Mouse (Mus musculus) CH12.LX (cell line): Measurements from ENCODE around the gene Errfi1. TPM values are rescaled to one million over a fixed set of nuclear protein-coding genes. Genes with fewer than 3 reads are reported as not detected.

Experiments used
- DNase-seq: peaks from one replicate; pipeline ENCODE4 v3.0.0-alpha.2; 2013; ENCODE audit errors: extremely low read depth
- H3K27ac ChIP-seq: 2 replicates; pipeline ENCODE4 v1.5.1; 2012; ENCODE audit warnings: low read depth, mild to moderate bottlenecking, control low read depth, moderate library complexity; ENCODE audit not compliant: insufficient read depth
- H3K27me3 ChIP-seq: replicated peaks from 2 replicates; pipeline ENCODE3; 2012; ENCODE audit warnings: inconsistent platforms
- H3K36me3 ChIP-seq, 2 experiments: replicated peaks in 1 of 2; 2 replicates each; pipeline versions ENCODE3 to v1.6.1; 2012; ENCODE audit warnings: inconsistent platforms in 1 of 2, low read length in 1 of 2, mild to moderate bottlenecking in 1 of 2, mixed read lengths in 1 of 2, moderate library complexity in 1 of 2; ENCODE audit not compliant: control insufficient read depth in 1 of 2, insufficient read depth in 1 of 2
- H3K4me1 ChIP-seq, 2 experiments: 2 replicates each; pipeline ENCODE4 v1.6.1; 2012; ENCODE audit warnings: inconsistent platforms in 1 of 2, moderate library complexity in 1 of 2; ENCODE audit not compliant: insufficient read depth in 2 of 2, control insufficient read depth in 1 of 2
- H3K4me2 ChIP-seq: 2 replicates; pipeline ENCODE4 v1.6.1; 2012; ENCODE audit warnings: low read depth, mild to moderate bottlenecking, control low read depth; ENCODE audit not compliant: poor library complexity, insufficient read depth, severe bottlenecking
- H3K4me3 ChIP-seq, 3 experiments: fragments of 150-350 bp in 1 of 3; sonication (generic) in 1 of 3; replicated peaks in 1 of 3; 2 replicates each; pipeline versions ENCODE3 to v1.5.1; 2011 to 2012; ENCODE audit warnings: low read depth in 2 of 3, low read length in 2 of 3, mild to moderate bottlenecking in 2 of 3, moderate library complexity in 2 of 3, control low read depth in 1 of 3, improper control_type of control experiment in 1 of 3, inconsistent platforms in 1 of 3, mixed read lengths in 1 of 3; ENCODE audit not compliant: poor library complexity in 1 of 3
- H3K79me2 ChIP-seq: replicated peaks from 2 replicates; pipeline ENCODE4 v1.6.1; 2012; ENCODE audit warnings: mild to moderate bottlenecking, moderate library complexity; ENCODE audit not compliant: control insufficient read depth, poor library complexity, insufficient read depth, severe bottlenecking; ENCODE audit errors: extremely low read depth
- H3K9ac ChIP-seq: 2 replicates; pipeline ENCODE4 v1.6.1; 2012; ENCODE audit warnings: low read depth, mild to moderate bottlenecking, control low read depth, moderate library complexity; ENCODE audit not compliant: insufficient read depth
- H3K9me3 ChIP-seq: replicated peaks from 2 replicates; pipeline ENCODE3; 2012; ENCODE audit warnings: low read length, inconsistent platforms, mixed read lengths
- BHLHE40 ChIP-seq: IDR thresholded peaks from 2 replicates; pipeline ENCODE4 v1.6.1; 2011; ENCODE audit warnings: mild to moderate bottlenecking, low read depth, low read length, improper control_type of control experiment
- CHD1 ChIP-seq: IDR thresholded peaks from 2 replicates; pipeline ENCODE4 v1.6.1; 2012; ENCODE audit warnings: low read depth, low read length, improper control_type of control experiment, inconsistent platforms
- E2F4 ChIP-seq: IDR thresholded peaks from 2 replicates; pipeline ENCODE4 v1.6.1; 2011; ENCODE audit warnings: low read depth, low read length, improper control_type of control experiment; ENCODE audit not compliant: insufficient replicate concordance
- EP300 ChIP-seq: IDR thresholded peaks from 2 replicates; pipeline ENCODE4 v1.6.1; 2011; ENCODE audit warnings: low read length, improper control_type of control experiment
- KAT2A ChIP-seq: IDR thresholded peaks from 2 replicates; pipeline ENCODE4 v1.6.1; 2012; ENCODE audit warnings: low read length, improper control_type of control experiment, inconsistent platforms; ENCODE audit not compliant: insufficient replicate concordance
- MXI1 ChIP-seq: IDR thresholded peaks from 2 replicates; pipeline ENCODE4 v1.6.1; 2011; ENCODE audit warnings: mild to moderate bottlenecking, low read depth, low read length, improper control_type of control experiment
- MYC ChIP-seq: IDR thresholded peaks from 2 replicates; pipeline ENCODE4 v1.6.1; 2011; ENCODE audit warnings: low read depth, mild to moderate bottlenecking, improper control_type of control experiment, low read length
- NELFE ChIP-seq: IDR thresholded peaks from 2 replicates; pipeline ENCODE4 v1.6.1; 2011; ENCODE audit warnings: low read depth, low read length, improper control_type of control experiment
- NRF1 ChIP-seq: IDR thresholded peaks from 2 replicates; pipeline ENCODE4 v1.6.1; 2014; ENCODE audit warnings: low read depth, mild to moderate bottlenecking, inconsistent platforms, low read length, improper control_type of control experiment, moderate library complexity
- RAD21 ChIP-seq: IDR thresholded peaks from 2 replicates; pipeline ENCODE4 v1.6.1; 2011; ENCODE audit warnings: low read depth, mild to moderate bottlenecking, low read length, improper control_type of control experiment, moderate library complexity
- SIN3A ChIP-seq: IDR thresholded peaks from 2 replicates; pipeline ENCODE4 v1.6.1; 2012; ENCODE audit warnings: low read length, improper control_type of control experiment, inconsistent platforms
- SMC3 ChIP-seq: IDR thresholded peaks from 2 replicates; pipeline ENCODE4 v1.6.1; 2011; ENCODE audit warnings: low read depth, low read length, improper control_type of control experiment
- TCF12 ChIP-seq: IDR thresholded peaks from 2 replicates; pipeline ENCODE4 v1.6.1; 2014; ENCODE audit warnings: low read depth, mild to moderate bottlenecking, inconsistent platforms, low read length, improper control_type of control experiment
- UBTF ChIP-seq: IDR thresholded peaks from 2 replicates; pipeline ENCODE4 v1.6.1; 2012; ENCODE audit warnings: low read depth, mild to moderate bottlenecking, inconsistent platforms, low read length, improper control_type of control experiment, moderate library complexity
- USF2 ChIP-seq: conservative IDR thresholded peaks from 2 replicates; pipeline ENCODE4 v1.6.1; 2011; ENCODE audit warnings: low read depth, low read length, improper control_type of control experiment
- ZKSCAN1 ChIP-seq: IDR thresholded peaks from 2 replicates; pipeline ENCODE4 v1.6.1; 2012; ENCODE audit warnings: low read depth, inconsistent platforms, low read length, improper control_type of control experiment, borderline replicate concordance
- ZNF384 ChIP-seq: IDR thresholded peaks from 2 replicates; pipeline ENCODE4 v1.6.1; 2012; ENCODE audit warnings: low read depth, low read length, improper control_type of control experiment, inconsistent platforms
- dilution Hi-C: fragments of 300-500 bp; cut with MboI; formaldehyde crosslinking; loops from 2 replicates; pipeline ENCODE4 v1.14.3; 2020; ENCODE audit warnings: low sequenced_read_pairs; ENCODE audit not compliant: extremely low pct_unique_long_range_greater_than_20kb, extremely low pct_ligation_motif_present
- in situ Hi-C: fragments of 300-500 bp; cut with MboI; formaldehyde crosslinking; loops from 3 replicates; pipeline ENCODE4 v1.14.3; 2019; ENCODE audit warnings: low sequenced_read_pairs, low pct_ligation_motif_present, low pct_unique_long_range_greater_than_20kb, mixed read lengths
- polyA plus RNA-seq: library from polyadenylated mRNA; unstranded; fragments of >175 nt; gene quantifications from 2 replicates; pipeline ENCODE4 v1.2.1, GENCODE M21; 2012; ENCODE audit warnings: low read depth; ENCODE audit not compliant: insufficient read length
- total RNA-seq, 2 experiments: library from RNA; depleted of rRNA; stranded (reverse); fragments of 300-350 nt in 1 of 2; fragments of >200 nt in 1 of 2; gene quantifications; 2 replicates each; pipeline ENCODE4 v1.2.3; 2012 to 2014

The Errfi1 gene
- total and polyA plus RNA-seq, 3 experiments, result 0.08 to 0.28 (median 0.14) TPM

DNA sequence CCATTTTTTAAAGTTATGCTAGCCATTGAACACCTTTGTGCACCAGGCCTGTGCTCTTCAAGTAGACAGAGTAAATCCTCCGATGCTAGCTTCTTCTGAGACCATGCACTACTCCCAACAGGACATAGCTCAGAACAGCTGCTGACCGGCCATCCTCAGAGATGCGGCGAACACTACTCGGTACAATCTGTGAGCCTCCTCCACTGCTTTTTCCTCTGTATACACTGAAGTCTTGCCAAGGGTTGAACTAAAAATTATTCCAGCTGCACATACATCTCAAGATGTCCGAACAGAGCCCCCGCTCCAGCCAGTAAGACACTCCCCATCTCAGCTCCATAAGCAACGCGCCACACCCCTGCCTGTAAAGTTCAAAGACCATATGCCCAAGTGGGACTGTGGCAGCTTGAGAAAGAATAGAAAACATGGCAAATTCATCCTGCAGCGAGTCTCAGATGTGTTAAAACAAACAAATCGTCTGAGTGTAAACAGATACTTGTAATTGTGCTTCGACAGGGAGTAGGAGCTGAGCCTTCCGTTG is 37.2 kb upstream of the Errfi1 start:
- no peaks in the 10 kb centered on the region for H3K27me3 ChIP-seq
- in situ Hi-C loops (no loop called here), dilution Hi-C loops (no loop called here)
- H3K4me3 ChIP-seq, result no peak overlapping the region
- no peaks in the 10 kb centered on the region for H3K9me3 ChIP-seq
- H3K27ac ChIP-seq, result no peak overlapping the region
- H3K4me2 ChIP-seq, result no peak overlapping the region
- H3K4me1 ChIP-seq, result peaks cover 0 to 18% of the 10 kb centered on the region in 2 experiments; a peak in 3 of 4 replicates
- no peaks in the 10 kb centered on the region for H3K36me3 ChIP-seq
- TF ChIP-seq SIN3A, result no peak
- no peaks in the 10 kb centered on the region for H3K79me2 ChIP-seq
- H3K9ac ChIP-seq, result no peak overlapping the region
- no peak for DNase-seq

DNA sequence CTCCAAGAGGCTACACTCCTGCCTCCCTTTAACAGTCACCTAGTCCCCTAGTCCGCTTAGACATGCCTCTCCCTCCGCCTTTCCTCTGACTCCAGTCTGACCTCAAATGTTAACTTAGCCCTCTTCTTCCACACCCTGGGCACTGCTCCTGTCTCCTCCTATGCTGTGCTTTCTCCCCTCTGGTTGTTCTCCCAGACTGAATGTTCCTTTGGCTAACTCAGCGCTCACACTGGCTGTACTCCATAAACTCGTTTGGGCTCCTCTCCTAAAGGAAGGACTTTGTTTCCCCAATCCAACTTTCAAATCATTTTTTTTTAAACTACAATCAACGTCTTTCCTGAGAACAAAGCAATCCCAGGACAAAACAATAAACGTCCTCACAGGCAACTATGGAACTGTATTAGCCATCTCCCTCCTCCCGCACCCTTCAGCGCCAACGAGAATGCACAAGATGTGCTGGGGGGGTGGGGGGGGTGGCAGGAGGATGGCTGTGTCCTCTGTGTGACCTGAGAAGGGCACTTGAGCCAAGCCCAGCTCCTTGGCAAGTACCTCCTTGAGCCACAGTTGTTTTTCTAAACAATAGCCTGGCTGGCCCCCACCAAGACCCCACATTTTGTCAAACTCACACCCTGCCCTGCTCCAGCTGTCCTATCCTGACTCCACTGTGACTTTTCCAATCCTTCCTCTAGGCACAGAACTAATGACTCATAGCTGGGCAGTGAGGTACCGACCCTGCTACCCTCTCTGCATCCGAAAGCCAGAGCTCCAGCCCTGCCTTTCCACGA is 34.4 kb upstream of the Errfi1 start:
- Histone ChIP-seq H3K9ac (no peak overlapping the region), H3K27ac (no peak overlapping the region), H3K9me3 (no peaks in the 10 kb centered on the region), H3K4me2 (no peak overlapping the region), H3K4me1 (peaks cover 0 to 18% of the 10 kb centered on the region in 2 experiments; a peak in 3 of 4 replicates), H3K36me3 (no peaks in the 10 kb centered on the region), H3K27me3 (no peaks in the 10 kb centered on the region), H3K79me2 (no peaks in the 10 kb centered on the region), H3K4me3 (no peak overlapping the region)
- no peak for DNase-seq
- dilution Hi-C loops (no loop called here), in situ Hi-C loops (no loop called here)
- no peak for TF ChIP-seq MYC
- no peak for TF ChIP-seq KAT2A
- no peak for TF ChIP-seq ZNF384
- TF ChIP-seq E2F4, result no peak
- TF ChIP-seq CHD1, result no peak
- no peak for TF ChIP-seq SMC3
- TF ChIP-seq SIN3A, result no peak
- TF ChIP-seq NELFE, result no peak
- TF ChIP-seq NRF1, result no peak
- no peak for TF ChIP-seq USF2
- no peak for TF ChIP-seq EP300
- no peak for TF ChIP-seq TCF12
- TF ChIP-seq MXI1, result no peak
- no peak for TF ChIP-seq ZKSCAN1
- no peak for TF ChIP-seq BHLHE40
- no peak for TF ChIP-seq UBTF
- TF ChIP-seq RAD21, result no peak
